Mouse (Mus musculus) limb, embryonic 11.5 days (tissue): ENCODE results near the gene Ninl. TPM values are rescaled to one million over a fixed set of nuclear protein-coding genes. Genes with fewer than 3 reads are reported as not detected.

Source experiments
- ATAC-seq: fragments of 200-750 bp; cut with Nextera tagmentation; 2 replicates; pipeline ENCODE4 v1.8.0; 2017; ENCODE audit warnings: low read depth; ENCODE audit not compliant: insufficient number of reproducible peaks, low FRiP score, low TSS enrichment
- DNase-seq: peaks from one replicate; pipeline ENCODE4 v3.0.0-alpha.2; 2015; ENCODE audit warnings: low spot score
- H3K27ac ChIP-seq: fragments of 300-500 bp; sonication (generic); replicated peaks from 2 replicates; pipeline ENCODE4 v1.5.1; 2014; ENCODE audit warnings: low read depth, mild to moderate bottlenecking, low read length
- H3K27me3 ChIP-seq: fragments of 300-500 bp; sonication (generic); 2 replicates; pipeline ENCODE4 v1.6.1; 2014; ENCODE audit warnings: mild to moderate bottlenecking, low read length, mixed read lengths; ENCODE audit not compliant: control insufficient read depth, insufficient read depth
- H3K36me3 ChIP-seq: fragments of 300-500 bp; sonication (generic); 2 replicates; pipeline ENCODE4 v1.6.1; 2014; ENCODE audit warnings: mild to moderate bottlenecking, low read length, moderate library complexity, mixed read lengths; ENCODE audit not compliant: control insufficient read depth, insufficient read depth
- H3K4me1 ChIP-seq: fragments of 300-500 bp; sonication (generic); 2 replicates; pipeline ENCODE4 v1.6.1; 2014; ENCODE audit warnings: low read length, mixed read lengths; ENCODE audit not compliant: control insufficient read depth, insufficient read depth
- H3K4me2 ChIP-seq: fragments of 300-500 bp; sonication (generic); 2 replicates; pipeline ENCODE4 v1.6.1; 2014; ENCODE audit warnings: low read depth, mild to moderate bottlenecking, moderate library complexity; ENCODE audit not compliant: severe bottlenecking
- H3K4me3 ChIP-seq: fragments of 300-500 bp; sonication (generic); 2 replicates; pipeline ENCODE4 v1.5.1; 2014; ENCODE audit warnings: low read depth, low read length
- H3K9ac ChIP-seq: fragments of 300-500 bp; sonication (generic); 2 replicates; pipeline ENCODE4 v1.6.1; 2014; ENCODE audit warnings: mild to moderate bottlenecking, low read length
- H3K9me3 ChIP-seq: fragments of 300-500 bp; sonication (generic); 2 replicates; pipeline ENCODE4 v1.6.1; 2016; ENCODE audit warnings: low read length; ENCODE audit not compliant: control insufficient read depth
- WGBS: fragments of 180-500 bp; shearing (Covaris S2); extraction: QIAGEN DNeasy Blood & Tissue Kit; methylation state at CpG from one replicate; pipeline ENCODE4 v1.1.7; 2014; 5-methylcytosine and 5-hydroxymethylcytosine counted together
- polyA plus RNA-seq: library from polyadenylated mRNA; unstranded; fragments of >200 nt; fragmentation: Nextera tagmentation; extraction: Ambion mirVana; gene quantifications from 2 replicates; pipeline ENCODE4 v1.2.1, GENCODE M21; 2014

Ninl gene
- polyA plus RNA-seq, 1 experiment from 2014 or later = 11.5 TPM

GRCm38 (mm10) chr2:150904272-150904935, 134.8 kb downstream of the Ninl start, which contains the start of gene Abhd12:
Gene Abhd12, minus strand, starts transcription at chr2:150904741.
- under 1% methylated on average over 59 of the region's 72 CpGs for WGBS
- Histone ChIP-seq H3K4me3 (peak within 1 kb of the TSS; percentile 90), H3K4me2 (peak within 1 kb of the TSS; percentile 85), H3K27me3 (no peaks in the 10 kb centered on the region), H3K36me3 (no peaks in the 10 kb centered on the region), H3K27ac (peak within 1 kb of the TSS; percentile 76; the same call in 1 of the 2 replicates), H3K9me3 (no peaks in the 10 kb centered on the region), H3K4me1 (0 out of 2 replicates have a peak, but pooled peaks cover 10% of the 10 kb centered on the region), H3K9ac (peak within 1 kb of the TSS; percentile 90)
- DNase-seq = peak; percentile 98
- ATAC-seq = peak; percentile 98

GRCm38 (mm10) chr2:150902347-150902746, 136.8 kb downstream of the Ninl start:
- no peaks in the 10 kb centered on the region for H3K9me3 ChIP-seq
- no peak overlapping the region for H3K27ac ChIP-seq
- H3K36me3 ChIP-seq = no peaks in the 10 kb centered on the region
- H3K27me3 ChIP-seq = no peaks in the 10 kb centered on the region
- 0 out of 2 replicates have a peak, but pooled peaks cover 10% of the 10 kb centered on the region for H3K4me1 ChIP-seq
- no peak overlapping the region for H3K9ac ChIP-seq
- ATAC-seq = no peak
- H3K4me3 ChIP-seq = no peak overlapping the region
- no peak for DNase-seq
- no peak overlapping the region for H3K4me2 ChIP-seq
- 92% methylated on average over 8 of the region's 8 CpGs for WGBS

- Histone ChIP-seq H3K4me1 (0 out of 2 replicates have a peak, but pooled peaks cover 10% of the 10 kb centered on the region), H3K9me3 (no peaks in the 10 kb centered on the region)
These were observed 138.8 kb downstream of the Ninl start for GRCm38 (mm10) chr2:150900341-150900740.

GRCm38 (mm10) chr2:150895691-150896252, 143.4 kb downstream of the Ninl start:
- H3K4me2 ChIP-seq = no peak overlapping the region
- H3K4me1 ChIP-seq = no peaks in the 10 kb centered on the region
- no peaks in the 10 kb centered on the region for H3K27me3 ChIP-seq
- H3K9me3 ChIP-seq = no peaks in the 10 kb centered on the region
- no peak overlapping the region for H3K9ac ChIP-seq
- no peak for ATAC-seq
- 80% methylated on average over 7 of the region's 7 CpGs for WGBS
- no peaks in the 10 kb centered on the region for H3K36me3 ChIP-seq
- no peak overlapping the region for H3K4me3 ChIP-seq
- no peak overlapping the region for H3K27ac ChIP-seq
- no peak for DNase-seq

More at GRCm38 (mm10) chr2:150900341-150900740, 138.8 kb downstream of the Ninl start:
- H3K27ac ChIP-seq = no peak overlapping the region
- no peak for ATAC-seq
- H3K36me3 ChIP-seq = no peaks in the 10 kb centered on the region
- no peak overlapping the region for H3K4me2 ChIP-seq
- no peak overlapping the region for H3K4me3 ChIP-seq
- H3K27me3 ChIP-seq = no peaks in the 10 kb centered on the region
- H3K9ac ChIP-seq = no peak overlapping the region
- WGBS = 95% methylated on average over 6 of the region's 6 CpGs
- DNase-seq = no peak

GRCm38 (mm10) chr2:150894617-150895267, 144.4 kb downstream of the Ninl start:
- Histone ChIP-seq H3K9me3 (no peaks in the 10 kb centered on the region), H3K27me3 (no peaks in the 10 kb centered on the region), H3K4me3 (no peak overlapping the region), H3K27ac (no peak overlapping the region), H3K36me3 (no peaks in the 10 kb centered on the region), H3K4me1 (no peaks in the 10 kb centered on the region), H3K4me2 (no peak overlapping the region), H3K9ac (no peak overlapping the region)
- ATAC-seq = no peak
- WGBS = 92% methylated on average over 2 of the region's 2 CpGs
- no peak for DNase-seq

GRCm38 (mm10) chr2:150887370-150887769, 151.8 kb downstream of the Ninl start:
- WGBS = 89% methylated on average over 2 of the region's 2 CpGs
- Histone ChIP-seq H3K4me1 (no peaks in the 10 kb centered on the region), H3K4me2 (no peak overlapping the region), H3K27ac (no peak overlapping the region), H3K27me3 (no peaks in the 10 kb centered on the region), H3K9me3 (no peaks in the 10 kb centered on the region), H3K36me3 (no peaks in the 10 kb centered on the region), H3K9ac (no peak overlapping the region), H3K4me3 (no peak overlapping the region)
- DNase-seq = peak; percentile 3
- ATAC-seq = no peak

GRCm38 (mm10) chr2:150886315-150886714, 152.9 kb downstream of the Ninl start:
- Histone ChIP-seq H3K4me2 (no peak overlapping the region), H3K4me1 (no peaks in the 10 kb centered on the region), H3K27ac (no peak overlapping the region), H3K27me3 (no peaks in the 10 kb centered on the region), H3K36me3 (no peaks in the 10 kb centered on the region), H3K4me3 (no peak overlapping the region), H3K9ac (no peak overlapping the region), H3K9me3 (no peaks in the 10 kb centered on the region)
- DNase-seq (peak; percentile 3), ATAC-seq (no peak)

GRCm38 (mm10) chr2:150885814-150886213, 153.4 kb downstream of the Ninl start:
- Histone ChIP-seq H3K36me3 (no peaks in the 10 kb centered on the region), H3K27ac (no peak overlapping the region), H3K4me1 (no peaks in the 10 kb centered on the region), H3K9me3 (no peaks in the 10 kb centered on the region), H3K4me2 (no peak overlapping the region), H3K4me3 (no peak overlapping the region), H3K27me3 (no peaks in the 10 kb centered on the region), H3K9ac (no peak overlapping the region)
- peak; percentile 14 for DNase-seq
- WGBS = 89% methylated on average over 1 of the region's 1 CpGs
- ATAC-seq = no peak
